Mouse (Mus musculus) MN1 (cell line): ENCODE results near the gene Rnf111.
A peak's percentile ranks its signal among the peaks of the same experiment; 100 is the strongest.

Source experiments
- DNase-seq: peaks from one replicate; pipeline ENCODE4 v3.0.0-alpha.2; 2016; ENCODE audit warnings: low spot score

Rnf111 gene

DNA sequence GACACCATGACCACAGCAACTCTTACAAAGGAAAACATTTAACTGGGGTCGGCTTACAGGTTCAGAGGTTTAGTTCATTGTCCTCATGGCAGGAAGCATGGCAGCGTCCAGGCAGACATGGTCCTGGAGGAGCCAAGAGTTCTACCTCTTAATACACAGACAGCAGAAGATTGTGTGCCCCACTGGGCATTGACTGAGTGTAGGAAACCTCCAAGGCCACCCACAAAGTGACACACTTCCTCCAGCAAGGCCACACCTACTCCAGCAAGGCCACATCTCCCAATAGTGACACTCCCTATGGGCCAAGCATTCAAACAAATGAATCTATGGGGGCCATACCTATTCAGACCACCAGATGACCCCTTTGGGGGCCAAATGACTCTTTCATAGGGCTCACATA lies 107.4 kb downstream of the Rnf111 start:
- no peak for DNase-seq

DNA sequence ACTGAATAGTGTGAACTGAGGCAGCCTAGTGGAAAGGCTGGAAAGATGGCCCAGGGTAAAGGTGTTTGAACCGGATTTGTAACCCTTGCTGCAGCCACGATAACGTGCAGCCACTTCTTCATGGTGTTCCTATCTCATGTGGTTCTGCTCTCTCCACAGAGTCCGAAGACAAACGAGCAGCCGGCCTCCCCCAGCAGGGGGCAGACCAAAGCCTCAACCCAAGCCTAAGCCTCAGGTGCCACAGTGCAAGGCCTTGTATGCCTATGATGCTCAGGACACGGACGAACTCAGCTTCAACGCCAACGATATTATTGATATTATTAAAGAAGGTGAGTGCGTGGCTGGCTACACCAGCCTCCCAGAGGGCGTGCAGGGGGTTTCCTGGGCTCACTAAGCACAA lies 107.9 kb downstream of the Rnf111 start:
- no peak for DNase-seq

DNA sequence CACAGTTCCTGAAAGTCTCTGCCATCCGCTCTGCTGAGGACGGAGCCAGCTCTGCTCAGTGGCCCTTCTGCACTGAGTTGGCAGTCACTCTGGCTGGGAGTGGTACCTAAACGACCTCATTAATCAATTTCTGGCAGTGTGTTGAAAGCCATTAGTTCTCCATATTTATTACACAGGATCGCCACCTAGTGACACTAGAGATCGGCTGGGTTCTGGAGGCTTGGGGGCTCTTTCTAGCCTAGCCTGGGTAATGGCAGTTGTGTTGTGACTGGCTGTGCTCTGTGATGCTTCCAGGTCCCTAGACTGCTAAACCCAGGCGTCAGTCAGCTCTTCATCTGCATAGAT lies 111.0 kb downstream of the Rnf111 start:
- peak; percentile 53 for DNase-seq

DNA sequence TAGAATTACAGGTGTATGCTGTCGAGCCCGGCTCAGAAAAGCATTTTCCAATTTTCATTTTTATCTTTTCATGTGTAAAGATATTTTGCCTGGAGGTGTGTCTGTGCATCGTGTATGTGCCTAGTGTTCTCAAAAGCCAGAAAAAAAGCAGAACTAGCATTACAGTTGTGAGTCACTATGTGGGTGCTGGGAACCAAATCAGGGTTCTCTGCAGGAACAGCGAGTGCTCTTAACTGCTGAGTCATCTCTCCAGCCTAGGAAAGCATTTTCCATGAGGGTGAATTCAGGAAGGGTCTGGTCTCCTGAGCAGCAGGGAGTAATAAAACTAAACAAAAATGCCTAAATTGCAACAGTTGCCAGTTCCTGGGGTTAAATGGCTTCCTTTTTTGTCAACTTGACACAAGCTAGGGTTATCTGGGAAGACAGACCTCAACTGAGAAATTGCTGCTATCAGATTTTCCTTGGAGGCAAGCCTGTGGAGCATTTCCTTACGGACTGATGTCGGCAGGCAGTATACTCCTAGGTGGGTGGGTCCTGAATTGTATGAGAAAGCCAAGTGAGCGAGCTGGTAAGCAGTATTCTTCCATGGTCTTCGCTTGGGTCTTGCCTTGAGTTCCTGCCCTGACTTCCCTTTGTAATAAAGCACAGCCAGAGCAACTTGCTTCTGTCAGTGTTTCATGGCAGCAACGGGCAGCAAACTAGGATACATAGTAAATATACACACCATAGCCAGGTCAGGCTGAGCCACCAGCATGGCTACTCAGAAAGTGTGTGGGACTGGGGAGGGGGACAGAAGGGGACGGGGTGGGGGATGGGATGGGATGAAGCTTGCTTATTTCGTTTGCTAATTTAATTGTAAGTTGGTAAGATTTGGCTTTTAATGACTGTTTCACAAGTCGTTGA lies 111.6 kb downstream of the Rnf111 start:
- DNase-seq = peak; percentile 9

DNA sequence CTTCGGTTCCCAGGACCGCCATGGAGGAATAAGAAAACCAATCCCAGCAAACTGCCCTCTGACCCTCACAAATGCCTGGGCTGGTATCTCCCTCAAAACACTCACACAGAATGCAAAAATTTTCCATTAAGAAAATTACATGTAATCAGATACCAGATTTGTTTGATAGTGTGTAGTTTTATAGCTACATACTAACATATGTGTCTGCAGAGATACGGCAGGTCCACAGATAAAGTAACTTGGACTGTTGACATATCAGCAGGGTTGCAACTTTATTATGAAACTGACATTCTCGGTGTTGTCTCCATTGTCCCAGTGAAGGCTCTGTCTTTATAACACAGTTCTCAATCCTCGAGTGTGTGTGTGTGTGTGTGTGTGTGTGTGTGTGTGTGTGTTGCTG lies 112.5 kb downstream of the Rnf111 start:
- DNase-seq = no peak

DNA sequence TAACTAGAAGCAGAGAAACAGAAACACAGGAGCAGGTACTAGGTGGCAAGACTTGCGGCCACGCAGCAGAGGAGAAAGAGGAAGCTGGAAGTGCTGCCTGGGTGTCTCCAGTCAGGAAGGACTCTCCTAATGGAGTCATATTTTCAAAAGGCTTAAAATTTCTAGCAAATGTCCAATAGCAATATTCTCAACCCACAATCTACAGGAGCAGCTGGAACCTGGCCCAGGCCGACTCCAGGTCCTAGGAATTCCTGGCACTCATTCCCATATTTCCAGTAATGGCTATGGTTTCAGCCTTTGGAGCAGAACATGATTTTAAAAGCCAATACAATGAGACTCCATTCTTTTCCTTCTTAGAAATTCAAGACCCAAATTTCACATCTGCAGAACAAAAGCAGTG lies 114.0 kb downstream of the Rnf111 start:
- no peak for DNase-seq

DNA sequence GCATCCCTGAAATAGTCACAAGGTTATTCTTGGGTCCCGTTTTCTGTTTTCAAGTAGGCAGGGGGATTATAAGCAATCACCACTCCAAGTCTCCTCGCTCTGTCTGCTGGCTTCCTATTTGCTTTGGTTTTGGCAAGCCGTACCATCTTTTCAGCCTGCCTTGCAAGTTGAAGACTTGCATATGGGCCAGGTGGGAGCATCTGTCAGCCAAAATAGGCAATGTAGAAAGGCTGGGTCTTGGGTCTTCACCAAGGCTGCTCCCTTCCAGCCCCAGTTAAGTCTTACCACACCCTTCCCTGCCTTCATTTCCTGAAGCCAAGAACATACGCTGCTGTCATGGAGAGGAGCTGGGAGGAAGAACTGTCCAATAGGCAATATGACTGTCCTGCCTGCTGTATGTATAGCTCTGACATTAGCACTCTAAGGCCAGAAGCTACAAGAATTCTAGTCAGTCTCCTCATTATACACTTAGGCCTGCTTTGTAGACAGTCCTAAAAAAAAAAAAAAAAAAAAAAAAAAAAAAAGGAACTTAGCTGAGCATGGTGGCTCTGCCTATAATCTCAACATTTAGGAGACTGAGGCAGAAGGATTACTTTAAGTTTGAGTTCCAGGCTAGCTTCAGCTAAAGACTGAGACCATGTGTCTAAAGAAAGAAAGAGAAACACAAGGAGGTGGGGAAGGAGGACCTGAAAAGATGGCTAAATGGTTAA lies 116.0 kb downstream of the Rnf111 start:
- DNase-seq = no peak

DNA sequence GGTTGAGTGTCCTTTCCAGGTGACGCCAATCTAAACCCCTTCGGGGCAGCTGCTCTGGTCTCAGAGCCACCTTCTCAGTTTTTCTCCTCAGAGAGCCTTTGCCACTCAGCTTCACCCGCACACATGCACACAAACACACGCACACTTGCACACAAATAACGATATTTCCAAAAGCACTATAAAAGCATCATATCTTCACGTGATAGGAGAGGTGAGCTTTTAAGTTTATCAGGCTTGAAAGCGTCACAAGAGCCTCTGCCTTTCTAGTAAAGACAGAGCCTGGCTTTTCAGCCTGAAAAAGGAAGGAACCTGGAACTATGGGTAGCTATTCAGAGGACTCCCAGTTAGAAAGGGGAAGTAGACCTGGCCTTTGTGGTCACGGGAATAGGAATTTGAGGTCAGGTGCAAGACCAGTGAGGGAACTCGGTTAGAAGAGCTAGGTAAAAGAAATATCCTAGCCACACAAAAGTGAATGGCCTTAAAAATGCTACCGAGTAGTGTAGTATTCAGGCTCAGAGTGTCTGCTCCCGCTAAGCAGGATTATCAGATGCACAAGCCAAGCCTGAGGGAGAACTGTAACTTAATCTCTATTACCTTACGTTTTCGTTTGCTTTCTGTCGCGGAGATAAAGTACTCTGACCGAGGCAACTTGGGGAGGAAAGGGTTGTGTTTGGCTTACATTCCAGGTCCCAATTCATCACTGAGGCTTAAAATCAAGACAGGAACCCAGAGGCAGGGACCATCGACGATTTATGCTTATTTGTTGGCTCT lies 118.4 kb downstream of the Rnf111 start:
- no peak for DNase-seq

DNA sequence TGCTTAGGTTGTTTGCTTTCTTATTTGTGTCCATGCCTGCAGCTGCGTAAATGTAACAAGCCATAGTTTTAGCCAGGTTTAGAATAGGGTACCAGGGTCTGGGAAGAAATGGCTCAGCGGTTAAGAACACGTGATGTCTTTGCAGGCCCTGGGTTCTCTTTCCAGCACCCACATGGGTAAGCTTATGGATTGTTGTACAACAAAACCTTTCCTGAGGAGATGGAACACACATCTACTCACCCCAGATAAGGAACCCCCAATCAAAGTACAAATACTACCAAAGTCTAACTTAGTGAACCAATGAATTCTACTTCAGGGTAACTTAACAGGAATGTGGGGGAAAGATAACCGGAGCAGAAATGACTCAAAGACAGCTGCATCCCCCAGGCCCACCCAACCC lies 119.0 kb downstream of the Rnf111 start:
- DNase-seq = no peak

DNA sequence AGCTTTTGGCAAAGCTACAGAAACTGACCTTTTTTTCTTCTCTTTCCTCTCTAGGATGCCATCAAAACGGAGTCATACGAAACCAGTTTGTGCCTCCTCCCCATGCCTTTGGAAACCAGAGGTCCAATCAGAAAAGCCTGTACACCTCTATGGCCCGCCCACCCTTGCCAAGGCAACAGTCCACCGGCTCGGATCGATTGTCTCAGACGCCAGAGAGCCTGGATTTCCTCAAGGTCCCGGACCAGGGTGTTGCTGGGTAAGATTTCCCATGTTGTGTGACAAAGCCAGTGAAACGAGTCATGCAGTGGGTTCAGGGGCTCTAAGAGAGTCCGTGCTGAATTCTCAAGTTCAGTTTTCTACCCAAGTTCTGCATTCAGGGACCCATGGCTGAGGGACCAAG lies 119.8 kb downstream of the Rnf111 start:
- DNase-seq = no peak

DNA sequence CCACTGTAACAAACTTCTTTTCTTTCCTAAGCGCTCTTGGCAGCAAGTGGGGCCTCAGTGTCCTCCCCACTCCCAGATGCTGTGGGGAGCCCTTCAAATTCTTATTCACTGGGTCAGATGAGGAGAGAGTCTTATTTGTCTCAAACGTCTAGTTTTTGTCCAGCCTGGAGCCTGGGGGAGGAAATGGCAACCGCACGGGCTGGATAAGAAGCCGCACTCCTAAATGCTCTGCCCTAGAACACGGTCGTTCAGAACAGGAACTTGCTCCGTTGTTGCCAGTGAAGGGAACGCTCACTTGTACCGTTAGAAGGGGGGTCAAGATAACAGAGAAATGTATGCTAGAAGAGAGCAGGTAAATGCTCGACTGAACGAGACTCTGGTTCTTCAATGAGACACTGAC lies 121.4 kb downstream of the Rnf111 start:
- DNase-seq = no peak

DNA sequence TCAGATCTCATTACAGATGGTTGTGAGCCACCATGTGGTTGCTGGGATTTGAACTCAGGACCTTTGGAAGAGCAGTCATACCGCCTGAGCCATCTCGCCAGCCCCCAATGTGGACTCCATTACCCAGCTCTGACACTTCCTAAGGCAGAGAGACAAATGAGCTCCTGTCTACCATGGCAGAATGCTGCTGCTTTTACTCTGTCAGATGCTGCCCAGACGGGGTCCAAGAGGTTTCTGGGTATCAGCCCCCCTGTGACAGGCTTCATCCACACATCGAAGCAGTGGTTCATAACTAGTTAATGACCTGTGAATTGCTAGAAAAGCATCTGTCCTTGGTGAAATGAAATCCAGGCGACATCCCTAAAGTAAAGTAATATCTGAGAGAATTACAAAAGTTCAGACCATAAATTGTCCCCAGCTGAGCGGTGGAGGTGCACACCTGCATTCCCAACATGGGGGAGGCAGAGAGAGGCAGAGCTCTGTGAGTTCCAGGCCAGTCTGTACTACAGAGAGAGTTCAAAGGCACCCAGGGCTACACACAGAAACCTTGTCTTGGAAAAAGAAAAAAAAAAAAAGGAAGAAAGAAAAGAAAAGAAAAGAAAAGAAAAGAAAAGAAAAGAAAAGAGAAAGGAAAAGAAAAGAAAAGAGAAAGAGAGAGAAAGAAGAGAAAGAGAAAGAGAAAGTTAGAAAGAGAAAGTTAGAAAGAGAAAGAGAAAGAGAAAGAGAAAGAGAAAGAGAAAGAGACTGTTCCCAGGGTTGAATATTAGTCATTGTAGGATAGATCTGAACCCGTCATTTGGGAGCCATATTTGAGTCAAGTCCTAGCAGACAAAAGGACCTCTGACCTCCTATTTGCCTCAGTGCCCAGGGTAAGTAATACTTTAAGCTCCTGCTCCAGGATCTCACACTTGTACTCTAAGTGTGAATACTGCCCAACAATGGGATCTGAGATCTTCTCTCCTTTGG lies 123.7 kb downstream of the Rnf111 start:
- no peak for DNase-seq
